Mouse (Mus musculus) A20 (cell line): Measurements from ENCODE around the gene Ppfia2.

Source experiments
- DNase-seq: peaks from one replicate; pipeline ENCODE4 v3.0.0-alpha.2; 2011; ENCODE audit warnings: low read depth, low spot score

The Ppfia2 gene

GRCm38 (mm10) chr10:106913032-106913431, 442.9 kb downstream of the Ppfia2 start:
- peak; percentile 42 for DNase-seq

- no peak for DNase-seq
Observed at GRCm38 (mm10) chr10:106914275-106914674, 444.1 kb downstream of the Ppfia2 start.

DNA sequence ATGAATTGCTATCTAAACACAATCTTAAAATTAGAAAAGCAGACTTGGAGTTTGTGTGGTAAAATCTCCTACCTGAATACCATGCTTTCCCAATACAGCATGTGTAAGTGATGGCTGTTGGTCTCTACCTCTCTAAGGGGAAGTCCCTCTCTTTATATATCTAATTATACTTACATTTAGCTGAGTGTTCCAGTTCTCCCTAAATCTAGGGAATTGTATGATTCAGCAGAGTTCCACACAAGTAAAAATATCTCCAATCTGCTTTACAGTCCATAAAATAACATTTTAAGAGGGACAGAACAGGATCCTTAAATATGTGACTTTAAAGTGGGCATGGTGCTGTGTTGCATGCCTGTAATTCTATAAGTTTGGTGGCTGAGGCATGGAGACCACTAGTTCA, 444.7 kb downstream of the Ppfia2 start:
- DNase-seq: no peak

DNA sequence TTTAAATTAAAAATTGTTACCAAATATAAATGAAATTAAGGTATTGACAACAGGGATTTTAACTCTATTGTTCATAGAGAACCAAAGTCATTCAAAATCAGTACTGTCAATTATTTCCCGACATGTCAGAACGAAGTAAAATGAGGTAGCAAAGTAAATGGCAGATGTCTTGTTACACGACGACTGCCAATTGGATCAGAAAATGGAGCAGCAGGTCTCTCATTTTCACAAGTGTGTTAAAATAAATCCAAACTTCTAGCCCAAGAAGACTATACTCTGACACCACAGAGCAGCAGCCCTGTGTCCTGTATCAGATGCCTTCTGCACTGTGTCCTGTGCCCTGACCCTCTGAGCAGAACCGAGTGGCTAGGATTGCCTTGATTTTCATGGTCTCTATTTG, 454.2 kb downstream of the Ppfia2 start:
- no peak for DNase-seq

GRCm38 (mm10) chr10:106924798-106925197, 454.7 kb downstream of the Ppfia2 start:
- DNase-seq: no peak

DNA sequence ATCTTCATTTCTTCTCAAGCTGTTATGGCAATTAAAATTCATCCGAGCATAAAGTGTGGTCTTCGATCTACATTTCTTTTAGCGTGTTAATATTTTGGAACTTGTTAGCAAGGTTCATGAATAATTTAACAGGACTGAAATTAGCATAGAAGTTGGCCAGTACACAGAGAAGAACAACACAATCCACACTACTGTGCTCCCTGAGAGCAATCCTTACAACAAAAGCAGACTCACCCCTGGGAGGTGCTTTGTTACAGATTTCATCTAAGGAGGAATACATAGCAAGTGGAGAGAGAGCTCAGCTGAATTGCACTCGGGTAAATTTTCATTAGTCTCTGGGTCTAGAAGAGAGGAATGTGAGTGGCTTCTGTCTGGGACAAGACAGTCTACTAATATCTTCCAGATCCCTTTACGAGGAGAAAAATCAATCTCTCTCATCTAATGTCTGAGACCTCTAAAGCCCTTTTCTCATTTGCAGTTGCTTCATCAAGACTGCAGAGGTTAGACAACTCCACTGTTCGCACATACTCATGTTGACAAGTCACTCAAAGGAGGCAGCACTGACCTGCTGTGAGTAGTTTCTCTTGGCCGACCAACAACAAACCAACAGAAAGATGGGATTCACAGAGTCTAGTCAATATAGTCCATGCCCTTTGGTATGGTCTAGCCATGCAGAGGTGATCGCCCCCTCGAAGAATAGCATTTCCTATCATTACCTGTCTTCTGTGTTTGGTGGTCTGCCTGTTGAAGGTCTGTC, 458.6 kb downstream of the Ppfia2 start:
- no peak for DNase-seq

- DNase-seq: peak; percentile 75
Observed at GRCm38 (mm10) chr10:106932571-106933073, 462.5 kb downstream of the Ppfia2 start.

DNA sequence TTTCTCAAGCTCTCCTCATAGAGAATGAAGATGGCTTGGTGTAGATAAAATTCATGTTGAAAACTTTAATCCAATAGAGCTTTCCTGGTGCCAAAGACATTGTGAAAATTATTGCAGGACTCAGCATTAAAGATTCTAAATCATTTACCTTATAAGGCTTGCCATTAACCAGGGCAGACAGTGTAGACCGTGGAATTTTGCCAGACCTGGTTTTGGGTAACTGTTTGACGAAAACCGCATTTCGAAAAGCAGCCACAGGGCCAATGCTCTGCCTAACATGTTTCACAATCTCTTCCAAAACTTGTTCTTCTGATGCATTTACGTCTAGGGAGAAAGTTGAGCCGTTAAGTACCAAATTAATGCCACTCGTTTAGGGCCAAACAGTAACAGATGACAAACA, 466.9 kb downstream of the Ppfia2 start:
- DNase-seq: no peak

DNA sequence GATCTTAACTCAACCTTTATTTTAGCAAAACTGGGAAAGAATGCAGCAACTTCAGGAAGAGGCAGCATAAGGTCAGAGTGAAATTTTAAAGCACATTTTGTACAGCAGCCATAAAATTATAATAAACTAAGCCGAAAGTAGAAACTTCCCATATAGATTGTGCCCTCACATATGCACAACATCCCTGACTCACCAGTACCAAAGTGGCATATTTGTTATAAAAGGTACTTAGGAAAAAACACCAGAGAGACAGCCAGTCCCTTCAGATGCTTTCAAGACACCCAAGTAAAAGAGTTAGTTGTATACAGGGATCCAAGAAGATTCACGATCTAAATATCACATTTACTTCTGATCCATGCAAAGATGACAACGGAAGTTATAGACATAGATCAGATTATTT, 468.7 kb downstream of the Ppfia2 start:
- no peak for DNase-seq

GRCm38 (mm10) chr10:106939441-106939840, 469.3 kb downstream of the Ppfia2 start:
- no peak for DNase-seq

- no peak for DNase-seq
Observed at GRCm38 (mm10) chr10:106941380-106941779, 471.2 kb downstream of the Ppfia2 start.

- DNase-seq: no peak
Observed at GRCm38 (mm10) chr10:106959026-106959425, 488.9 kb downstream of the Ppfia2 start.

DNA sequence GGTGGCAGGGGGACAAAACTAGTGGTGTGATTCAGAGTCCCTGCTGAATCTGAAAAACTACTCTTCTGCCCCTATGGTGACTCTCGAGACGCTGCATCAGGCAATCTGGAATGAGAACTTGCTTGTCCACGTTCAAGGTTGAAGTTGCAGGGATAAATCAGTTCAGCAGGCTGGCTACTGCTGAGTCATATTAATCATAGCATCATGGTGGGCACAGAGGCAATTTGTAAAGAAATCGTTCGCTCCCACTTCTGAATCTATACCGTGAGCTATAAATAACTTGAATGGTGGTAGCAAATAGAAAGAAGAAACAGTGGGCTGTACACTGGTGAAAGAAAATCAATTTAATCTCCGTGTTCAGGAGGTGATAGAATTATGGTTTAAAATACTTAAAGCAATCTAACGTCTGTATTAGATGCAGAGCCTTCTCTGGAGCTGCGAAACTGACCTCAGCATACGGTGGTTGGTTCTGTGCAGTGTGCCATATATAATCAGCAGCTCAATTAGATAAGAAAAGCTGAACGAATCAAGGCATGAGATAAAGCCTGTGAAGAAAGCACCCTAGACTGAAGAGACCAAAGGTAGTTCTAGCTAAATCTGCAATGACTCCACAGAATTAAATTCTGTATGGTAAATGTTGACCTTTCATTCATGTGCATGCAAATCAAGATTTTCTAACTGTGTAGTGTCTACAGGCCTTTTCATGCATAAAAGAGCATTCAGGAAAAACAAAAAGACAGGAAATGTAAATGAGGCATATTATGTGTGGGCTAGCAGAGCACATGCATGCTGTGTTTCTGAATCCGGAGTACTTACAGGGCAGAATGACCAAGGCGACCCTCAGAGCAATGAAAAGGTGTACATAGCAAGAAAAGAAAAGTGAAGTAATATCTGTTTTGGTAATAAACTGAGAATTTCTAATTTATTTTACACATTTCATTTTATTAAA, 505.3 kb downstream of the Ppfia2 start:
- DNase-seq: no peak
